Mouse (Mus musculus) spleen, adult 2 months (tissue): ENCODE results near the gene Pde7b.

ENCODE experiments used
- CTCF ChIP-seq: fragments of 200-500 bp; IDR thresholded peaks from 2 replicates; pipeline ENCODE4 v1.5.1; 2011; ENCODE audit warnings: mild to moderate bottlenecking, inconsistent platforms; ENCODE audit not compliant: insufficient read depth, insufficient read length, insufficient replicate concordance; ENCODE audit errors: extremely low read depth
- POLR2A ChIP-seq: fragments of 200-500 bp; IDR thresholded peaks from 2 replicates; pipeline ENCODE4 v1.6.1; 2011; ENCODE audit warnings: low read depth, low read length, inconsistent platforms

DNA sequence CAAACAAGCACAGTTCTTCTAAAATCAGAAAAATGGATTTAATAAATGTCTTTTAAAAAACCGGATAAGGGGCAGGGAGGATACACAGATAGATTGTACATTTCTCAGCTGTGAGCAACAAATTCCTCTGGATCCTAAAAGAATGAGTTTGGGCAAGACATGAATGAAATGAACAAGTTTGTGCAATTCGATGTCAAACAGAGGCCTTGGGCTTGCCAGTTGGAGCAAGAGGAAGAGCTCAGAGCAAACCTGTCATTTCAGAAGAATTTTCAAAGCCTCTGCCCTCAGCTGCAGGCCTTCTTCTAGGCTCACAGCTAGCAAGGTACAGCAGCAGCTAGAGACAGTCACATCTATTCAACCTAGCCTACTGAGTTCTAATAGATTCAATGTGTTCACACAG, 153.4 kb downstream of the Pde7b start:
- TF ChIP-seq POLR2A, result no peak
- TF ChIP-seq CTCF, result no peak
